Mouse (Mus musculus) hindbrain, embryonic 15.5 days (tissue): ENCODE measurements around the gene Chst4. TPM values are rescaled to one million over a fixed set of nuclear protein-coding genes. Genes with fewer than 3 reads are reported as not detected.
A peak's percentile ranks its signal among the peaks of the same experiment; 100 is the strongest.

Source experiments
- ATAC-seq: fragments of 200-750 bp; cut with Nextera tagmentation; 2 replicates; pipeline ENCODE4 v1.8.0; 2017; ENCODE audit warnings: low read depth, moderate number of reproducible peaks, moderate TSS enrichment; ENCODE audit not compliant: low FRiP score
- H3K27ac ChIP-seq: fragments of 300-500 bp; sonication (generic); replicated peaks from 2 replicates; pipeline ENCODE4 v1.5.1; 2015; ENCODE audit warnings: mild to moderate bottlenecking, inconsistent platforms
- H3K27me3 ChIP-seq: fragments of 300-500 bp; sonication (generic); 2 replicates; pipeline ENCODE4 v1.6.1; 2015; ENCODE audit warnings: control low read depth, inconsistent platforms
- H3K36me3 ChIP-seq: fragments of 300-500 bp; sonication (generic); 2 replicates; pipeline ENCODE4 v1.6.1; 2015; ENCODE audit warnings: control low read depth, inconsistent platforms
- H3K4me1 ChIP-seq: fragments of 300-500 bp; sonication (generic); replicated peaks from 2 replicates; pipeline ENCODE4 v1.6.1; 2015; ENCODE audit warnings: control low read depth, inconsistent platforms
- H3K4me2 ChIP-seq: fragments of 300-500 bp; sonication (generic); 2 replicates; pipeline ENCODE4 v1.6.1; 2015; ENCODE audit warnings: moderate library complexity, mild to moderate bottlenecking, inconsistent platforms
- H3K4me3 ChIP-seq: fragments of 300-500 bp; sonication (generic); 2 replicates; pipeline ENCODE4 v1.5.1; 2015; ENCODE audit warnings: mild to moderate bottlenecking, inconsistent platforms
- H3K9ac ChIP-seq: fragments of 300-500 bp; sonication (generic); 2 replicates; pipeline ENCODE4 v1.6.1; 2015; ENCODE audit warnings: inconsistent platforms
- H3K9me3 ChIP-seq: fragments of 300-500 bp; sonication (generic); 2 replicates; pipeline ENCODE4 v1.6.1; 2016; ENCODE audit warnings: control low read depth, inconsistent platforms
- WGBS: fragments of 180-500 bp; shearing (Covaris S2); methylation state at CpG from one replicate; pipeline ENCODE4 v1.1.7; 2015; 5-methylcytosine and 5-hydroxymethylcytosine counted together
- polyA plus RNA-seq: library from polyadenylated mRNA; unstranded; fragments of >200 nt; fragmentation: Nextera tagmentation; extraction: Ambion mirVana; gene quantifications from 2 replicates; pipeline ENCODE4 v1.2.1, GENCODE M21; 2015

Chst4 gene
- polyA plus RNA-seq, 1 experiment from 2014 or later: not detected

GRCm38 (mm10) chr8:110002953-110003352 lies 36.6 kb downstream of the Chst4 start:
- Histone ChIP-seq H3K4me1 (peaks cover 8% of the 10 kb centered on the region), H3K36me3 (no peaks in the 10 kb centered on the region), H3K4me3 (no peak overlapping the region), H3K27ac (no peak overlapping the region), H3K9me3 (no peaks in the 10 kb centered on the region), H3K4me2 (no peak overlapping the region), H3K9ac (no peak overlapping the region), H3K27me3 (no peaks in the 10 kb centered on the region)
- WGBS: 35% methylated on average over 9 of the region's 9 CpGs
- ATAC-seq: no peak

DNA sequence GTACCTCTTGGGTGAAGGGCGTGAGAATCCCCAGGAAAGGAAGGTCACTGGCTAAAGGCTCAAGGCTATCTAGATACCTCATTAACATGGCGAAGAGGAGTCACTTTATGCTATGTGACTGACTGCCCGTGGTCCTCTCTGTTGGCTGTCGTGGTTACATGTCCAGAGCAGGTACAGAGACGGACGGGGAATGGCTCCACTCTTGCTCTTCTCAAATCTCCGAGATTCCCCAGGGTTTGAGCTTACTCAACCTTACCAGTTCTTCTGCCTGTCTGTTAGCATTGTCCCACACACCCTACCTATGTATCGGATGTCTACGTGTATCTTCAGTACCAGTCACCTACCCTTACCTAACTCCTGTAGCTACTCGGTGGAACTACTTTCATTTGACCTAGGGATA lies 39.6 kb downstream of the Chst4 start:
- no peaks in the 10 kb centered on the region for H3K27me3 ChIP-seq
- WGBS: 88% methylated on average over 10 of the region's 10 CpGs

GRCm38 (mm10) chr8:109998066-109998465 lies 41.5 kb downstream of the Chst4 start:
- 73% methylated on average over 7 of the region's 7 CpGs for WGBS
- H3K27me3 ChIP-seq: no peaks in the 10 kb centered on the region
- no peaks in the 10 kb centered on the region for H3K4me1 ChIP-seq
- H3K27ac ChIP-seq: no peak overlapping the region
- H3K4me2 ChIP-seq: no peak overlapping the region
- ATAC-seq: no peak
- H3K9me3 ChIP-seq: no peaks in the 10 kb centered on the region
- no peak overlapping the region for H3K4me3 ChIP-seq
- H3K9ac ChIP-seq: no peak overlapping the region
- H3K36me3 ChIP-seq: no peaks in the 10 kb centered on the region

More for the DNA sequence above, 39.6 kb downstream of the Chst4 start:
- no peak overlapping the region for H3K4me3 ChIP-seq
- no peak overlapping the region for H3K9ac ChIP-seq
- ATAC-seq: no peak
- no peaks in the 10 kb centered on the region for H3K9me3 ChIP-seq
- H3K4me1 ChIP-seq: no peaks in the 10 kb centered on the region
- H3K27ac ChIP-seq: no peak overlapping the region
- H3K4me2 ChIP-seq: no peak overlapping the region
- H3K36me3 ChIP-seq: no peaks in the 10 kb centered on the region

- H3K4me2 ChIP-seq: no peak overlapping the region
- no peaks in the 10 kb centered on the region for H3K27me3 ChIP-seq
- no peaks in the 10 kb centered on the region for H3K9me3 ChIP-seq
- H3K36me3 ChIP-seq: no peaks in the 10 kb centered on the region
- no peaks in the 10 kb centered on the region for H3K4me1 ChIP-seq
- H3K27ac ChIP-seq: no peak overlapping the region
- no peak for ATAC-seq
- 80% methylated on average over 9 of the region's 9 CpGs for WGBS
- no peak overlapping the region for H3K9ac ChIP-seq
- no peak overlapping the region for H3K4me3 ChIP-seq
These were observed 42.2 kb downstream of the Chst4 start for GRCm38 (mm10) chr8:109997381-109997780.

DNA sequence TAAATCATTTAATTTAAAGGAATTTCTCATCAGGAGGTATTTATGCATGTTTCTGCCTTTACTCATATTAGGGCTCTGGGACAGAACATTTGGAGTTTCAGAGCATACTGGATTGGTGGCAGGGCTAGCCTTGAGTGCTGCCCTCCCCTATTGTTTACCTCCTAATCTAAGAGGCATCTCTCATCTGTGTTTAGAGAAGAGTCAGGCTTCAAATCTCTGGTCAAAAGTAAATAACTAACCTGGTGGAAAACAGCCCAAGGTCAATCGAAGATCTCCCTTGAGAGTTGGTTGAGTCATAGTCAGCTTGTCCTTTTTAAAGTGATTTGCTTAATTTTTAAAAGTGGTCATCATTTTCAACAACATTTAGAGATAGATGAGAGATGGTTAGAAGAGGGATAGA lies 46.6 kb downstream of the Chst4 start:
- no peak for ATAC-seq
- Histone ChIP-seq H3K4me3 (no peak overlapping the region), H3K27me3 (no peaks in the 10 kb centered on the region), H3K9ac (no peak overlapping the region), H3K4me1 (no peaks in the 10 kb centered on the region), H3K36me3 (no peaks in the 10 kb centered on the region), H3K4me2 (no peak overlapping the region), H3K9me3 (no peaks in the 10 kb centered on the region), H3K27ac (no peak overlapping the region)
- 91% methylated on average over 1 of the region's 1 CpGs for WGBS

DNA sequence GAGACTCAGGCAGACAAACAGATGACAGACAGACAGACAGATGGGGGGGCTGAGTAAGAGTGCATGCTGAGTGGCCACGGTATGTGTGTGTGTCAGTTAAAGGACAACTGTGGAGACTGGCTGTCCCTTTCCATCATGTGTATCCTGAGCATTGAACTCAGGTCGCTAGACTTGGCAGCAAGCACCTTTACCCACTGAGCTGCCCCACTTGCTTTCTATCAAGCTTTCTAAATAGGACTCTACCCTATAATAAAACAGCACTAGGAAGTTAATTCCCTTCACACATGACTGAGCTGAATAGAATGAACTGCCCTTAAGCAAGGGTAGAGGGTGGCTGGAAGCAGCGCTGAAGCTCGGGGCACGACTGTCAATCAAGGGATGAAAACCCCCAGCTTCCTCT lies 47.4 kb downstream of the Chst4 start:
- WGBS: 63% methylated on average over 5 of the region's 5 CpGs
- no peaks in the 10 kb centered on the region for H3K4me1 ChIP-seq

DNA sequence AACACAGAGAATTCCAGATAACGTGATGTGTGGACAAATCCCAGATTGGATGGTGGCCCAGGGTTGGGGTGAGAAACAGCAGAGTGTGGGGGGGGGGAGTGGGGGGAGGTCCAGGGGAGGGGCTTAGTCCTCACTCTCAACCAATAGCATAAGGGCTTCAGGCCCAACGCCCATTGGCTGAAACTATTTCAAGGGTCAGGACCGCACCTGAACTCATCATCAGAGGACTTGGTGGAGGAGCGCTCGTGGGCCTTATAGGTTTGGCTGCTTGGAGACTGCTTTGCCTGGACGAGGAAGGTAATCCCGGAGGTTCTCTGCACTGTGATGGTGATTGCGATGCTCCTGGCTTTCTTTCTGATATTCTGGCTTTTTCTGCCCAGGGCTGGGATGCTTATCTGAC lies 49.3 kb downstream of the Chst4 start, which contains the start of gene Tat:
Gene Tat, plus strand, starts transcription at position 214 of the 400 bp plus-strand sequence.
- WGBS: 81% methylated on average over 8 of the region's 8 CpGs
- no peak for ATAC-seq

More for the DNA sequence above, 47.4 kb downstream of the Chst4 start:
- Histone ChIP-seq H3K36me3 (no peaks in the 10 kb centered on the region), H3K27ac (no peak overlapping the region), H3K27me3 (no peaks in the 10 kb centered on the region), H3K4me3 (no peak overlapping the region), H3K4me2 (no peak overlapping the region), H3K9me3 (no peaks in the 10 kb centered on the region), H3K9ac (no peak overlapping the region)
- ATAC-seq: no peak

DNA sequence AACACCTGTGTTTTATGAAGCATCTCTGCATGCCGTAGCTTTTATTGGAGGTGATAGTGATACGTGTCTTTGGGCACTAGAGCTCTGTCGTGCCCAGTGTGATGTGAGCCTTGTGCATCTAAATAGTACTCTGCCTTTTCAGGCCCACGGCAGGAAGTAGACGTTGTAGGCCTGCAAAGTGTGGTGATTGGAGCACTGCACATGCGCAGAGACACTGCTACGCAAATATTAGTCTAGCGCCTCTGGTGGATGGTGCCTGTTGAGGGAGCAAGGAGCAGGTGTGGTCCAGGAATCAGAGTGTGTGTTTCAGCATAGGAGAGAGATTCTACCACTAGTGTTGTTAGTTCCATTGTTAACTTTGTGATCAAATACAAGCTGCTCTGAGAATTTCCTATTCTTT lies 50.4 kb downstream of the Chst4 start:
- H3K27ac ChIP-seq: no peak overlapping the region
- WGBS: 91% methylated on average over 8 of the region's 8 CpGs
- no peak overlapping the region for H3K4me3 ChIP-seq
- ATAC-seq: no peak
- no peak overlapping the region for H3K9ac ChIP-seq
- peaks cover 10% of the 10 kb centered on the region; the same call in 1 of the 2 replicates for H3K4me1 ChIP-seq
- no peak overlapping the region for H3K4me2 ChIP-seq
- no peaks in the 10 kb centered on the region for H3K27me3 ChIP-seq
- no peaks in the 10 kb centered on the region for H3K9me3 ChIP-seq
- no peaks in the 10 kb centered on the region for H3K36me3 ChIP-seq

More for the DNA sequence above, 49.3 kb downstream of the Chst4 start, which contains the start of gene Tat:
- Histone ChIP-seq H3K27ac (no peak within 1 kb of the TSS), H3K4me1 (0 out of 2 replicates have a peak, but pooled peaks cover 3% of the 10 kb centered on the region), H3K36me3 (no peaks in the 10 kb centered on the region), H3K9me3 (no peaks in the 10 kb centered on the region), H3K27me3 (no peaks in the 10 kb centered on the region), H3K4me2 (no peak within 1 kb of the TSS), H3K9ac (no peak within 1 kb of the TSS), H3K4me3 (no peak within 1 kb of the TSS)

GRCm38 (mm10) chr8:109987776-109988175 lies 51.8 kb downstream of the Chst4 start:
- WGBS: 82% methylated on average over 7 of the region's 7 CpGs
- Histone ChIP-seq H3K9me3 (no peaks in the 10 kb centered on the region), H3K36me3 (no peaks in the 10 kb centered on the region), H3K9ac (no peak overlapping the region), H3K27me3 (no peaks in the 10 kb centered on the region), H3K4me2 (no peak overlapping the region), H3K4me3 (no peak overlapping the region), H3K4me1 (peaks cover 19% of the 10 kb centered on the region), H3K27ac (no peak overlapping the region)
- ATAC-seq: no peak

DNA sequence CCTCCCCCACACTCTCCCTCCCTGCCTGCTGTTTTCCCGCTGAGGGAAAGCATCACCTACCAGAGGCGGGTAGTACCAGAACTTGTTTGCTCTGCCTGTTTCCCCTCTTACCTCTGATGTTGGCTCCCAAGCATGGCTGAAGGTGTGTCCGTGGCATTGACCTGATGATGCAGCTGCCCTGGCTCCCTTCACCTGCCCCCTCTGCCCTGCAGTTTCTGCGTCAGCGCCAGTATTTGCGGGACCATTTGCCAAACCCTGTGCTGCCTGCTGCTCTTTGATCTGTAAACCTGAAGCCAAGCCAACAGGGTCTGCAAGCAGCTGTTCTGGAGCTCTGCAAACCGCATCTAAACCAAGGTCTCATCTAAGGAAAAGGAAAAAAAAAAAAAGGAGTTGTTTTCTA lies 53.2 kb downstream of the Chst4 start:
- H3K9ac ChIP-seq: no peak overlapping the region
- H3K27me3 ChIP-seq: no peaks in the 10 kb centered on the region
- 72% methylated on average over 7 of the region's 7 CpGs for WGBS
- no peak for ATAC-seq
- no peak overlapping the region for H3K27ac ChIP-seq
- peaks cover 19% of the 10 kb centered on the region for H3K4me1 ChIP-seq
- H3K4me3 ChIP-seq: no peak overlapping the region
- H3K4me2 ChIP-seq: no peak overlapping the region
- no peaks in the 10 kb centered on the region for H3K36me3 ChIP-seq
- H3K9me3 ChIP-seq: no peaks in the 10 kb centered on the region

DNA sequence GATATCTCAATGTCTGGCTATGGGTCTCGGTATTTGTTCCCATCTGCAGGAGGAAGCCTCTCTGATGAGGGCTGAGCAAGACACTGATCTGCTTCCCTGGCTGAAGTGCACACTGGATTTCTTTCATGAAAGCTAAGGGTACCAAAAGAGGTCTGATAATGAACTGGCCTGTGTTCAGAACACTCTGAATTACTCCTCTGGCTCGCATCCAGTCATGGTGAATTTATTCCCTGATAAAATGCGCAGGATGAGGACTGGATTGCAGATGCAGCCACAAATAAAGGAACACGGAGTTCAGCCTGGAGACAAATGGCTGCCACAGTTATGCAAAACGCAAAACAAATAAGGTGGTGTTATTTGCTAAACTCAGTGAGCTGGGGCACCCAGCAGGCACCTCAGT lies 55.6 kb downstream of the Chst4 start:
- H3K27me3 ChIP-seq: no peaks in the 10 kb centered on the region
- no peak overlapping the region for H3K4me3 ChIP-seq
- ATAC-seq: no peak
- no peak overlapping the region for H3K4me2 ChIP-seq
- H3K9ac ChIP-seq: no peak overlapping the region
- H3K27ac ChIP-seq: peak overlapping the region; percentile 68
- H3K4me1 ChIP-seq: peaks cover 19% of the 10 kb centered on the region
- WGBS: 27% methylated on average over 5 of the region's 5 CpGs
- H3K9me3 ChIP-seq: no peaks in the 10 kb centered on the region
- H3K36me3 ChIP-seq: no peaks in the 10 kb centered on the region

DNA sequence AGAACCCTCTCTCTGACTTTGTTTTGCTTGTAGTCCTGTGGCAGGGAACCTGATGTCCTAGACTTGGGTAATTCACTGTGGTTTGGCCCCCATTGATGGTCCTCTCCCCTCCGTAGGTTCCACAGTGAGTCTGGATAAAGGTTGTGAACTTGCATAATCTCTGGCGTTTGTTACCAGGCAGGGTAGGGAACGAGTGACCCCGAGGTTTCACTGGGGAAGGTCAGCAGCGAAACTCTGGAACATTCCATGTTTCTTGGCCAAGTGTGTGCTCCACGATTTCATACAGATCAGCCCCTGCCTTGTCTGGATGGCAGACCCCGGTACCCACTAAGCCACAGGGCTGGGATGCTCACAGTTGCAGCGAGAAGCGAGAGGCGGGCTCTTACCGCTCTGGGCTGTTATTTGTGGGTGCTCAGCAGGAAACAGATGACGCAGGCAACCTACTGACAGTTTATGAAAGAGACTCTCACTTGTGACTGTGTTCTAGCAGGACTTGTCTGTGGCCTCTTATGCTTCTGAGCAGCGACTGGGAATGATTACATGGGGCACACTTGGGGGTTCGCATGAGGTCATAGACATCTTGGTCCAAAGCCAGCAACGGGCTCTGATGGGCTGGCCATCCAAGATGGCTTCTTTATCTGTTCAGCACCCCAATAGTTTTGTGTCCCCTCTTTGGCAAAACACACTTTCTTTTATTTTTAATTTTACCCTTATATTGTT lies 57.0 kb downstream of the Chst4 start:
- Histone ChIP-seq H3K4me3 (no peak overlapping the region), H3K36me3 (no peaks in the 10 kb centered on the region), H3K27ac (no peak overlapping the region), H3K9me3 (no peaks in the 10 kb centered on the region), H3K4me2 (no peak overlapping the region), H3K9ac (no peak overlapping the region), H3K4me1 (peaks cover 19% of the 10 kb centered on the region), H3K27me3 (no peaks in the 10 kb centered on the region)
- 71% methylated on average over 15 of the region's 15 CpGs for WGBS
- ATAC-seq: no peak

DNA sequence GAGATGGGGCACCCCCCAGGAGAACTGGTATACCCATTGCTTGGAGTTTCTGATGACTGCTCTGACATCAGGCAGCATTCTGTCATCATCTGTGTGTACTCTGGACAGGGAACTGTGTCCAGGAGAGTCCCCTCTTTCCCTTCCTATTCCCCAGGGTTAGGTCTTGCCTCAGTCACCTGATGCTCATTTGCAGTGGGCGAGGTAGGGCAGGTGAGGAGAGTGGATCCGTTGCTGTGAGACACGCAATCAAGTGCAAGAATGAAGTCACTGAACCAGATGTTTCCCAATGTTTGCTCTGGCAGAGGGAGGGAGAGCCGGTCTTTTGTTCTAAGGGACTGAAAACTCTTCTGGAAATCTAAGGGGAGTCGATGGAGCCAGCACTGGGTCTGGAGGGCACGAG lies 60.2 kb downstream of the Chst4 start:
- Histone ChIP-seq H3K4me3 (no peak overlapping the region), H3K36me3 (no peaks in the 10 kb centered on the region), H3K9me3 (no peaks in the 10 kb centered on the region), H3K4me1 (peaks cover 10% of the 10 kb centered on the region), H3K9ac (no peak overlapping the region), H3K27me3 (no peaks in the 10 kb centered on the region), H3K4me2 (no peak overlapping the region), H3K27ac (no peak overlapping the region)
- 73% methylated on average over 6 of the region's 6 CpGs for WGBS
- no peak for ATAC-seq
